Mouse (Mus musculus): ENCODE measurements around the gene Grhl3.

- TF ChIP-seq POLR2A (IDR thresholded peaks at IDR 0.05; ENCODE audit: low read depth, low read length), result no peak
- TF ChIP-seq JUN (IDR thresholded peaks at IDR 0.05; ENCODE audit: insufficient read depth, low read depth, low read length), result no peak
- TF ChIP-seq MXI1 (IDR thresholded peaks at IDR 0.05; ENCODE audit: low read depth, low read length), result no peak
- TF ChIP-seq CTCF (conservative IDR thresholded peaks at IDR 0.05 in 1 of 2, IDR thresholded peaks at IDR 0.05 in 1 of 2; ENCODE audit: low read depth in 2 of 2, low read length in 2 of 2), result no peak
- no peak for TF ChIP-seq USF1 (IDR thresholded peaks at IDR 0.05; ENCODE audit: low read depth, low read length)
- no peak for TF ChIP-seq POLR2AphosphoS2 (IDR thresholded peaks at IDR 0.05; ENCODE audit: low read depth, low read length)
- no peak for TF ChIP-seq EP300 (IDR thresholded peaks at IDR 0.05; ENCODE audit: low read length)
- no peak for TF ChIP-seq ETS1 (conservative IDR thresholded peaks at IDR 0.05; ENCODE audit: low read depth, low read length)
These were observed 78.0 kb downstream of the Grhl3 start for GRCm38 (mm10) chr4:135495397-135495791.
